Mouse (Mus musculus) T-helper 17 cell (primary cell): Measurements from ENCODE around the gene Cpsf7.

Experiments used
- in situ Hi-C, 2 experiments: fragments of 300-600 bp; cut with MboI, MseI; formaldehyde crosslinking; loops; 1 replicate in 1 of 2; 2 replicates in 1 of 2; pipeline ENCODE4 v1.15.1; 2025; ENCODE audit warnings: high pct_unique_total_duplicates in 2 of 2

Cpsf7 gene

DNA sequence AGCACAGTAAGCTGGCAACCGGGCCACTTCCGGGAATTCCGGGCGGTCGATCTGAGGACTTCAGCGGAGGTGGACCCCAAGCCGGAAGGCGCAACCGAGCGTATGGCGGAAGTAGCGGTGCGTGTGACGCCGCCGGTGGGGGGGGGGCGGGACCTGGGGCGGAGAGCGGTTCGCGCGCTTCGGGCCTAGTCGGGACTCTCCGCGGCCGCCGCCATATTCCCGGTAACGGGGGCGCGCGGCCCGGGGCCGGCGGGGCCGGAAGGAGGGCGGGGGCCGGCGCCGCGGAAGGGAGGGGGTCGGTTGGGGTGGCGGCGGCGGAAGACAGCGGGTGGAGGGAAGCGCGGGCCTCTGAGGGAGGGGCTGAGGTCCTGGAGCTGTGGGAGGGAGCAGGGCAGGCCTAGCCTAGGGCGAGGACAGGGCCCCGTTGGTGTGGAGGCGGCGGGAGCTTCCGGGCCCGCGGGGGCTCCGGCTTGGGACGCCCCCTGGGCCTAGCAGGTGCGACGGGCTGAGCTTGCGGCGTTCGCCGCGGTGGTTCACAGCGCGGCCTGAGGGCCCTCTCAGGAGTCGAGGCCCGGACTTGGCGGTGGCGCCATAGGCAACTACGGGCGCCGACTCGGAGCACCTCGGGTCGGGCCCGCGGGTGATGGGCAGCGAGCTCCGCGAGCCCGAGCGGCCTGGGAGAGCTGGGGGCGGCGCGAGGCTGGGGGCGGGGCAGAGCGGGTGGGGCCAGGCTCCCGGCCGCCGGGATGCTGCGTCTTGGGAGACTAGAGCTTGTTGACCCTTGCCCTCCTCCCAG is at the start of gene Cpsf7:
Gene Cpsf7 (plus strand): TSS at position 161 of the 796 bp plus-strand sequence.
- in situ Hi-C loops = loop anchor here in 1 of 2 experiments (25.0 kb wide), 1 partner anchor 1412 kb away; no protein-coding TSS in a partner anchor

DNA sequence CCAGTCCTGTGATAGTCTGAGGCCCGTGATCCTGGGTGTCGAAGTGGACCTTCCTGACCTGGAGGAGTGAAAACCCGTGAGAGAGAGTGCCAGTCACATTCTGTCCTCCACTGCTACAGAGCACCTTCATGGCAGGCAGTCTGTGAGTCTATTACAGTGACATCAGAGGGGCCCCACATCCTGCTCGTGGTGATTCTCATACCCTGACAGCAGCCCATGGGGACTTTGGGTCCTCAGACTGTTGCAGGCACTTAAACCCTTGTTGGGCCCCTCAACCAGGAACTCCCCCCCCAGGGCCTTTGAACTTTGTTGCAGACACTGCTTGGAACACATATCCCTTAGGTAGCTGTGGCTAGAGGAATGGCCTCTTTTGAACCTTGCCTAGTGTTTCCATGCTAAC is 45.5 kb upstream of the Cpsf7 start:
- in situ Hi-C loops = no loop called here

DNA sequence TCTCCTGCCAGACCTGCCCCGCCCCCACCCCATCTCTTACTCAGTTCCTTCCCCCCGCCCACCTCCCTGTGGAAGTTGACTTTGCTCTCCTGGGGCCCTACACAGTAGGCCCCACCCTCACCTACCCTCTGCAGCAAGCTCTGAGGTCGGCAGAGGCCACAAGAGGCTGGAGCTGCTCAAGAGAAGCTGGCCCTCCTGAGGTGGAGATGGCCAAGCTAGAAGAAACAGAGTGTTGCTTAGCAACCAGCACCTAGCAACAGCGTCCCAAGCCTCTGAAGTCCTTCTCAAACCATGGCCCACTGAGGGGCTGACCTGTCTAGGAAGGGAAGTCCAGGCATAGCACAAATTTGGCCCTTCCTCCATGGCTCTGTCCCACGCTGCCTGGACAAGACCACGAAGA is 42.4 kb upstream of the Cpsf7 start, which contains the start of gene Ppp1r32:
Gene Ppp1r32 (minus strand): TSS at position 226 of the 400 bp plus-strand sequence.
- in situ Hi-C loops = no loop called here

- in situ Hi-C loops = loop anchor here (5.0 kb wide), 1 partner anchor 34 kb away; no protein-coding TSS in a partner anchor
Measured at GRCm38 (mm10) chr19:10486264-10486738, 38.8 kb upstream of the Cpsf7 start.

DNA sequence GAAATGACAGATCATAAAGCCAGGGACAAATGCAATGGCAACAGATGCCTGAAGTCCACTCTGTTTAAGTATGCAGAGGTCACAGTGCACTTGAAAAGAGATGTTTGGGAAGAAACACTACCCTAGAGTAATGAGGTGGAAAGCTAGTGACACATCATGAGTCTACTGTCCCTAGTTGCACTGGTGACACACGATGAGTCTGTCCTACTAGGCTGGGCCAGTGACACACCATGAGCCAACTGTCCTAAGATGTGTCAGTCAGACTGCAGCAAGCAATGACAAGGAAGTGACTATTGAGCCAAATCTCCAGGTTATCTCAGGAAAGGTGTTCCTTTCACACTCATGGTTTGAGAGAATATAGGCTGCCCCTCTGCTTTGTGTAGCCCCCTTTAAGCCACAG is 29.4 kb upstream of the Cpsf7 start:
- in situ Hi-C loops = no loop called here

DNA sequence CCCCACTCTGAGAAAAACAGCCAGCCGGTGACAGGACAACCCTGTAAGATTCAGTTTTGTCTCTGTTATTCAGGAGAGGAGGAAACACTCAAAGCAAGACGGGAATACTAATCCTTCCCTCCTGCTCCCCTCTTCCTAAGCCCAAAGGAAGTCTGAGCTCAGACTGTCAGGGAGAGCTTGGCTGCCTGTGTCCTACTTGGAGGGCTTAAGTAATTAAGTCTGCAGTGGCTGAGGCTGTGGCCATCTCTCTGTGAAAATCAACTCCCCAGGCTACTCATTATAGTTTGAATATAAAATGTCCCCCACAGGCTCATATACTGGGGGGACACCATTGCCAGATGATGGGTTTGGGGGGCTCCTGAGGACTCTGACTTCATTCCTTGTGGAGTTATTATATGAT is 28.1 kb upstream of the Cpsf7 start:
- in situ Hi-C loops = no loop called here

DNA sequence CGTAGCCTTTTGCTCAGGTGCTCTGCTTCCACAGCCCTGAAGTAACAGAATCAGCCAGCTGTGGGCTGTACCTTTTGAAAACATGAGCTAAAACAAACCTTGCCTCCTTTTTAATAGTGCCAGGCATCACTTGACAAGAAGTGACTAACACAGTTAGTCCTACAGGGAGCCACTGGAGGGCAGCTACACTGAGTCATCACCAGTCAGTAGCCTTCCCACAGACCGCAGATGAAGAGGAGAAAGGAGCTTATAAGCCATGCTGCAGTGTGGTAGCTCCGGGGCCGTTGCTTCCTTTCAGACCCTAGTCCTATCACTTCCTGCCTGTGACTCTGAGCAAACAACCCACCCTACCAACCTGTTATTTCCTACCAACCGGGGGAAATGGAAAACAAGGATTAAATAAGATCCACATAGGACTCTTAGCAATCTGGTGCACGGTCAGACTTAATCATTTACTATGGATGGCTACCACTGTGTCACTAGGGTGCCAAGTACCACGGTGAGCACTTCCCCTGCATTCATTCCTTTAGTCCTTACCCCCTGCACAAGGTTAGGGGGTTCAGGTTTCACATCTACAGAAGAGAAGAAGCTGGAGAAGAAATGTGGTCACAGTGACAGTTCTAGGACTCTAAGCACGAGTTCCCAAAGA is 27.4 kb upstream of the Cpsf7 start:
- in situ Hi-C loops = no loop called here

GRCm38 (mm10) chr19:10500581-10500980 is 24.5 kb upstream of the Cpsf7 start:
- in situ Hi-C loops = no loop called here

GRCm38 (mm10) chr19:10502571-10502970 is 22.5 kb upstream of the Cpsf7 start:
- in situ Hi-C loops = no loop called here

DNA sequence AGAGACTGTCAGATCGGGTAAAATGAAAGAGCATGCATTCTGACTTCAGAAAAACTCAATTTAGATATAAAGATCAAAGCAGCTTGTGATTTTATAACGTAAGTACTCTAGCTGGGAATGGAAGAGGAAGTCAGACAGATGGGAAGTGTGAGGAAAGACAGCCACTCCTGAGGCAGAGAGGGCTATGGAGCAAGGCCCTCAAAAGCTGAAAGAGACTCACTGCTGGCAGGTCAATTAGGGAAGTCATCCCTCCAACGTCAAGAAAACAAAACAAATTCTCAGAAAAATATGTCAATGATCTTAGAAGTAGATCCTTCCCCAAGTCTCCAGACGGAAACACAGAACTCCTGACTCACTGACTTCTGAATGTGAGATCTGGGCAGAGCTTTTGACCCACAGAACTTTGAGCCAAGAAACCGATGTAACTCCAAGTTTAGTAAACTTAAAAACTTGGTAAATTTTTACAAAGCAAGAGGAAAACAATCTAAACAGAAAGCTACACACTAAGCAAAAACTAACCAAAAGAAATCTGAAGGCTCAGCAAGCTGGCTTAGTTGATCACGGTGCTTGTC is 14.2 kb upstream of the Cpsf7 start:
- in situ Hi-C loops = no loop called here

DNA sequence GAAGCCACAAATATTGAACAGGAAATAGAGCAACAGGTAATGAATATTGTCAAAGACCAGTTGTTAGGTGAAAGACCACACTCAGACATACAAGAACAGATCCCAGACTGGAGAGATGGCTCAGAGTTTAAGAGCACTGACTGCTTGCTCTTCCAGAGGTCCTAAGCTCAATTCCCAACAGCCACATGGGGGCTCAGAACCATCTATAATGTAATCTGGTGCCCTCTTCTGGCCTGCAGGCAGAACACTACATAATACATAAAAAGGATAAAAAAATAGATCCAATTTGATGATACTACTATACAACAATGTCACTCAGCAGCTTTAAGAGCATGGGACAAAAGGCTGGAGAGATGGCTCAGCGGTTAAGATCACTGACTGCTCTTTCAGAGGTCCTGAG is 4.7 kb upstream of the Cpsf7 start:
- in situ Hi-C loops = no loop called here

- in situ Hi-C loops = no loop called here
Measured at GRCm38 (mm10) chr19:10521926-10522325, 3.1 kb upstream of the Cpsf7 start.

- in situ Hi-C loops = no loop called here
Measured at GRCm38 (mm10) chr19:10523483-10524080, 1.5 kb upstream of the Cpsf7 start.

GRCm38 (mm10) chr19:10524784-10525105 is 321 bp upstream of the Cpsf7 start:
- in situ Hi-C loops = loop anchor here in 1 of 2 experiments (25.0 kb wide), 1 partner anchor 1413 kb away; no protein-coding TSS in a partner anchor

- in situ Hi-C loops = loop anchor here in 1 of 2 experiments (25.0 kb wide), 1 partner anchor 1411 kb away; no protein-coding TSS in a partner anchor
Measured at GRCm38 (mm10) chr19:10525910-10526309, 844 bp downstream of the Cpsf7 start, which contains the start of gene Sdhaf2. Gene Sdhaf2 (minus strand): TSS chr19:10526142.

- in situ Hi-C loops = loop anchor here in 1 of 2 experiments (25.0 kb wide), 1 partner anchor 1407 kb away; no protein-coding TSS in a partner anchor
Measured at GRCm38 (mm10) chr19:10530082-10530481, 5.0 kb downstream of the Cpsf7 start.

DNA sequence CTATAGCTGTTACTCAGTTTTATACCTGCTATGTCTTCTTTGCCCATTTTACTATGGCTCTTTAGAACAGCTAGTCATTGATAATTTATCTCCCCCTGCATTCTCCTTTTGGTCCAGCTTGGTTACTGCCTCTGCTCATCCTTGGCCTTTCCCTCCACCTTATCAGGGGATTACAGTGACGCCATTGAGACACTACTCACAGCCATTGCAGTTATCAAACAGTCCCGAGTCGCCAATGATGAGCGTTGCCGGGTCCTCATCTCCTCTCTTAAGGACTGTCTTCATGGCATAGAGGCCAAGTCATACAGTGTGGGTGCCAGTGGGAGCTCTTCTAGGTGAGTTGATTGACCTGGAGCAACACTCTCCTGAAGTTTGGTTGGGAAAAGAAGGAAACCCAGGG is 14.4 kb downstream of the Cpsf7 start:
- in situ Hi-C loops = loop anchor here in 1 of 2 experiments (25.0 kb wide), 1 partner anchor 1398 kb away; no protein-coding TSS in a partner anchor

- in situ Hi-C loops = no loop called here
Measured at GRCm38 (mm10) chr19:10555624-10556510, 30.8 kb downstream of the Cpsf7 start, which contains the start of gene Tmem216. Gene Tmem216 (minus strand): TSS chr19:10556238.

DNA sequence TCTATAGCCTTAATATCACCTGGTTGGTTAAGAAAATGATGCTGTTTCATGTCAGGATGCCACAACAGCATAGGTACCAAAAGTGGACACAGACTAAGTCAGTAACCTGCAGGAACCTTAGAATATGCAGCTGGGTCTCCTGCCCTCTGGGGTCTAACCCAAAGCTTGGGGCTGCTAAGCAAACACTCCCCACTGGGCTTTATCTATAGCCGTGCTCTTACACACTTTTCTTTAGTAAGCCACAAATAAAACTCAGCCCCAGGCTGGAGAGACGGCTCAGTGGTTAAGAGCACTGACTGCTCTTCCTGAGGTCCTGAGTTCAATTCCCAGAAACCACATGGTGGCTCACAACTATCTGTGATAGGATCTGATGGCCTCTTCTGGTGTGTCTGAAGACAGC is 31.9 kb downstream of the Cpsf7 start:
- in situ Hi-C loops = no loop called here

GRCm38 (mm10) chr19:10557430-10557829 is 32.4 kb downstream of the Cpsf7 start:
- in situ Hi-C loops = no loop called here
